Mouse (Mus musculus): ENCODE results near the gene Cdc42ep4. TPM values are rescaled to one million over a fixed set of nuclear protein-coding genes. Genes with fewer than 3 reads are reported as not detected.

Gene Cdc42ep4
- polyA plus RNA-seq, 1 experiment: 61.3 TPM

- TF ChIP-seq POLR2A (IDR thresholded peaks at IDR 0.05; ENCODE audit: borderline replicate concordance, extremely low read depth, insufficient read depth, insufficient read length, poor library complexity, severe bottlenecking) (no peak), CTCF (IDR thresholded peaks at IDR 0.05; ENCODE audit: borderline replicate concordance, extremely low read depth, insufficient read depth, insufficient read length) (no peak)
- DNase-seq (ENCODE audit: low read depth): no peak
Observed at GRCm38 (mm10) chr11:113787009-113787408, 35.3 kb upstream of the Cdc42ep4 start.

GRCm38 (mm10) chr11:113786395-113786794, 34.7 kb upstream of the Cdc42ep4 start:
- DNase-seq (ENCODE audit: low read depth): no peak
- no peak for TF ChIP-seq POLR2A (IDR thresholded peaks at IDR 0.05; ENCODE audit: borderline replicate concordance, extremely low read depth, insufficient read depth, insufficient read length, poor library complexity, severe bottlenecking)
- no peak for TF ChIP-seq CTCF (IDR thresholded peaks at IDR 0.05; ENCODE audit: borderline replicate concordance, extremely low read depth, insufficient read depth, insufficient read length)

GRCm38 (mm10) chr11:113785406-113786171, 33.9 kb upstream of the Cdc42ep4 start:
- DNase-seq (ENCODE audit: low read depth): peak; percentile 98
- TF ChIP-seq CTCF (IDR thresholded peaks at IDR 0.05; ENCODE audit: borderline replicate concordance, extremely low read depth, insufficient read depth, insufficient read length): no peak
- no peak for TF ChIP-seq POLR2A (IDR thresholded peaks at IDR 0.05; ENCODE audit: borderline replicate concordance, extremely low read depth, insufficient read depth, insufficient read length, poor library complexity, severe bottlenecking)

GRCm38 (mm10) chr11:113784656-113785396, 33.1 kb upstream of the Cdc42ep4 start:
- TF ChIP-seq POLR2A (IDR thresholded peaks at IDR 0.05; ENCODE audit: borderline replicate concordance, extremely low read depth, insufficient read depth, insufficient read length, poor library complexity, severe bottlenecking) (no peak), CTCF (IDR thresholded peaks at IDR 0.05; ENCODE audit: borderline replicate concordance, extremely low read depth, insufficient read depth, insufficient read length) (no peak)
- peak; percentile 58 for DNase-seq (ENCODE audit: low read depth)

GRCm38 (mm10) chr11:113782496-113782895, 30.8 kb upstream of the Cdc42ep4 start:
- TF ChIP-seq POLR2A (IDR thresholded peaks at IDR 0.05; ENCODE audit: borderline replicate concordance, extremely low read depth, insufficient read depth, insufficient read length, poor library complexity, severe bottlenecking) (no peak), CTCF (IDR thresholded peaks at IDR 0.05; ENCODE audit: borderline replicate concordance, extremely low read depth, insufficient read depth, insufficient read length) (no peak)
- peak; percentile 62 for DNase-seq (ENCODE audit: low read depth)

- TF ChIP-seq POLR2A (IDR thresholded peaks at IDR 0.05; ENCODE audit: borderline replicate concordance, extremely low read depth, insufficient read depth, insufficient read length, poor library complexity, severe bottlenecking): no peak
- no peak for TF ChIP-seq CTCF (IDR thresholded peaks at IDR 0.05; ENCODE audit: borderline replicate concordance, extremely low read depth, insufficient read depth, insufficient read length)
- peak; percentile 84 for DNase-seq (ENCODE audit: low read depth)
Observed at GRCm38 (mm10) chr11:113782006-113782405, 30.3 kb upstream of the Cdc42ep4 start.

- TF ChIP-seq POLR2A (IDR thresholded peaks at IDR 0.05; ENCODE audit: borderline replicate concordance, extremely low read depth, insufficient read depth, insufficient read length, poor library complexity, severe bottlenecking): no peak
- no peak for TF ChIP-seq CTCF (IDR thresholded peaks at IDR 0.05; ENCODE audit: borderline replicate concordance, extremely low read depth, insufficient read depth, insufficient read length)
- no peak for DNase-seq (ENCODE audit: low read depth)
Observed at GRCm38 (mm10) chr11:113779680-113780041, 28.0 kb upstream of the Cdc42ep4 start.

- no peak for DNase-seq (ENCODE audit: low read depth)
- TF ChIP-seq CTCF (IDR thresholded peaks at IDR 0.05; ENCODE audit: borderline replicate concordance, extremely low read depth, insufficient read depth, insufficient read length) (no peak), POLR2A (IDR thresholded peaks at IDR 0.05; ENCODE audit: borderline replicate concordance, extremely low read depth, insufficient read depth, insufficient read length, poor library complexity, severe bottlenecking) (no peak)
Observed at GRCm38 (mm10) chr11:113778733-113779679, 27.3 kb upstream of the Cdc42ep4 start.

- no peak for TF ChIP-seq POLR2A (IDR thresholded peaks at IDR 0.05; ENCODE audit: borderline replicate concordance, extremely low read depth, insufficient read depth, insufficient read length, poor library complexity, severe bottlenecking)
- TF ChIP-seq CTCF (IDR thresholded peaks at IDR 0.05; ENCODE audit: borderline replicate concordance, extremely low read depth, insufficient read depth, insufficient read length): no peak
- DNase-seq (ENCODE audit: low read depth): no peak
Observed at GRCm38 (mm10) chr11:113777878-113778464, 26.3 kb upstream of the Cdc42ep4 start.

- TF ChIP-seq POLR2A (IDR thresholded peaks at IDR 0.05; ENCODE audit: borderline replicate concordance, extremely low read depth, insufficient read depth, insufficient read length, poor library complexity, severe bottlenecking) (no peak), CTCF (IDR thresholded peaks at IDR 0.05; ENCODE audit: borderline replicate concordance, extremely low read depth, insufficient read depth, insufficient read length) (no peak)
- DNase-seq (ENCODE audit: low read depth): no peak
Observed at GRCm38 (mm10) chr11:113776851-113777511, 25.3 kb upstream of the Cdc42ep4 start.
